8 mouse cellular contexts compared by ENCODE assay signal in the genomic region with DNA sequence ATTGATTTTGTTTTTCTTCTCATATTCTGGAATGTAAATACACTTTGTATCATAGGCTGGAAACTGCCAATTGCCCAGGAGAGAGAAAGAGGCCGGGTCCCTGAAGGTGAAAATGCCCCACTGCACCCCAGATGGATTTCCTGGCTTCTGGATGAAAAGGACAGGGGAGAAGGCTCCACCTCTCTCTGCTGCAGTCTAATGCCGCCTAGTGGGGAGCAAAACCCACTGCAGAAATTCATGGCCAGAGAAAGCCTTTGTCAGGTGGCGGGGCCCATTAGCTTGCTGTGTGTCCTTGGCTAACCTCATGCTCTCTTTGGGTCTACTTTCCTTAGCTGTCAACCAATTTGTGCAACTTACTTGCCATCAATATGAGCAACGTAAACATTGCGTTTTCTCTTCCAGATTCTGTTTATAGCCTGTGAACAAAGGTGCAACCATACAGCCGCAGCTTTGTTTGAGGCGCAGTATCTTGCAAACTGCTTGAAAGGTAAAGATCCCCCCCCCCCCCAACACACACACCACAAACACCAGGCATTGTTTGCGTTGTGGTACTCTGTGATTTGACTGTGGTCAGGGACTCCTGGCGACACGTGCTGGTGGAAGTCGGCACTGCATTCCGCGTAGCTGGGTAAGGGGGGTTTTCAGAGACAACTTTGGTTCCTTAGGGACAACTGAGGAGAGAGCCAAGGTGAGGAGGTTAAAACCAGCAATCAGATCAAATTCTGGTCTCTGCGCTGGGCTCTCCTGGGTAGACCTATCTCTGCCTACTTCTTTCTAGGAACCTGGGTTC. TPM values are rescaled to one million over a fixed set of nuclear protein-coding genes. Genes with fewer than 3 reads are reported as not detected.
DNase-seq lines count a peak whose midpoint lies in the region; ATAC-seq lines count a peak whose summit lies in the region.

No protein-coding gene starts in this region.

- no peaks in the 10 kb centered on the region for H3K9me3 ChIP-seq in embryonic facial prominence, embryonic 14.5 days (ENCODE audit: control insufficient read depth, low read length)

- DNase-seq in frontal cortex, postnatal 10 days (ENCODE audit: low spot score in 2 of 2), result no peak
- DNase-seq in ovary, postnatal 36 days (ENCODE audit: low spot score), result peak; percentile 44
- no peak for DNase-seq in ovary, postnatal 14 days (ENCODE audit: low spot score)
- no peak for DNase-seq in embryonic facial prominence, embryonic 14.5 days (ENCODE audit: low spot score)
- no peak for DNase-seq in gastrocnemius, postnatal 4 days (ENCODE audit: low spot score in 2 of 2)

- peak; percentile 26; the same call in 1 of the 2 replicates for ATAC-seq in frontal cortex, adult (ENCODE audit: low TSS enrichment)
- ATAC-seq in embryonic facial prominence, embryonic 14.5 days (ENCODE audit: low read depth), result 0 out of 2 replicates have a peak, but pooled peaks have one; percentile 30
- ATAC-seq in neutrophil, adult 5-6 weeks (ENCODE audit: extremely low read depth, insufficient number of reproducible peaks, low FRiP score, poor library complexity, severe bottlenecking), result peak; percentile 41; the same call in 1 of the 2 replicates
- ATAC-seq in cerebellum, adult (ENCODE audit: insufficient number of reproducible peaks, low FRiP score, low TSS enrichment), result no peak

- no peak overlapping the region for H3K27ac ChIP-seq in embryonic facial prominence, embryonic 14.5 days (replicated peaks; ENCODE audit: low read depth, low read length)

- no peaks in the 10 kb centered on the region for H3K27me3 ChIP-seq in embryonic facial prominence, embryonic 14.5 days (replicated peaks; ENCODE audit: control insufficient read depth, insufficient read depth, low read length)

- H3K4me2 ChIP-seq in embryonic facial prominence, embryonic 14.5 days (ENCODE audit: low read depth, low read length), result no peak overlapping the region

- no peak overlapping the region for H3K9ac ChIP-seq in embryonic facial prominence, embryonic 14.5 days (ENCODE audit: low read depth, low read length)

- H3K4me3 ChIP-seq in embryonic facial prominence, embryonic 14.5 days (ENCODE audit: low read depth, low read length), result no peak overlapping the region

- no peaks in the 10 kb centered on the region for H3K36me3 ChIP-seq in embryonic facial prominence, embryonic 14.5 days (ENCODE audit: control insufficient read depth, insufficient read depth, low read length)

- no peaks in the 10 kb centered on the region for H3K4me1 ChIP-seq in embryonic facial prominence, embryonic 14.5 days (ENCODE audit: control insufficient read depth, insufficient read depth, low read length)

- WGBS in embryonic facial prominence, embryonic 14.5 days, result 35% methylated on average over 14 of the region's 14 CpGs

RNA-seq across cellular contexts. Expression of a gene that starts 13.4 kb away (rescaled TPM):
- polyA plus RNA-seq in embryonic facial prominence, embryonic 14.5 days (2014; fragmentation: Nextera tagmentation; extraction: Ambion mirVana), result 18.1 and 30.3 TPM in 2 replicates
- total RNA-seq in neutrophil, adult 5-6 weeks (2017), result 160 and 183 TPM in 2 replicates
- total RNA-seq in gastrocnemius, postnatal 4 days (2021), result 10 to 100 TPM; 25.7 to 35.7 TPM

RNA-seq across cellular contexts. Expression of a gene that starts 14.0 kb away (rescaled TPM):
- 9.1 and 11.6 TPM in 2 replicates for polyA plus RNA-seq in embryonic facial prominence, embryonic 14.5 days (2014; fragmentation: Nextera tagmentation; extraction: Ambion mirVana)
- not detected in 2 replicates for total RNA-seq in neutrophil, adult 5-6 weeks (2017)
- total RNA-seq in gastrocnemius, postnatal 4 days (2021), result 10 to 100 TPM; 20.3 to 22.9 TPM

RNA-seq across cellular contexts. Expression of a gene that starts 14.3 kb away (rescaled TPM):
- polyA plus RNA-seq in embryonic facial prominence, embryonic 14.5 days (2014; fragmentation: Nextera tagmentation; extraction: Ambion mirVana), result 40.0 and 40.6 TPM in 2 replicates
- 76.0 and 90.2 TPM in 2 replicates for total RNA-seq in neutrophil, adult 5-6 weeks (2017)
- 10 to 100 TPM; 27.4 to 28.0 TPM for total RNA-seq in gastrocnemius, postnatal 4 days (2021)

RNA-seq across cellular contexts. Expression of a gene that starts 43.4 kb away (rescaled TPM):
- polyA plus RNA-seq in embryonic facial prominence, embryonic 14.5 days (2014; fragmentation: Nextera tagmentation; extraction: Ambion mirVana), result 249 and 275 TPM in 2 replicates
- 55.2 and 67.3 TPM in 2 replicates for total RNA-seq in neutrophil, adult 5-6 weeks (2017)
- 100 to 1,000 TPM; 183 to 193 TPM for total RNA-seq in gastrocnemius, postnatal 4 days (2021)

Comparison
In these comparisons a context has a peak if more than half of its experiments do, and no peak if none do; other contexts are left out.
1. RNA of a gene that starts 14.0 kb away (total RNA-seq): 20.3 to 22.9 TPM in gastrocnemius, postnatal 4 days; not detected in neutrophil, adult 5-6 weeks; every median in the first group is over 10 times any median in the second.